Comparison of ENCODE assay signal across 8 mouse cellular contexts in genomic region chr8:106137218-106137905, GRCm38 (mm10). TPM values are rescaled to one million over a fixed set of nuclear protein-coding genes. Genes with fewer than 3 reads are reported as not detected.
DNase-seq lines count a peak whose midpoint lies in the region; ATAC-seq and TF ChIP-seq lines count a peak whose summit lies in the region.

No protein-coding gene starts in this region.

- peak overlapping the region; percentile 45 for H3K27ac ChIP-seq in ES-Bruce4 (ENCODE audit: insufficient read depth, low read length)
- no peak overlapping the region for H3K27ac ChIP-seq in hindbrain, embryonic 10.5 days
- H3K27ac ChIP-seq in lung, embryonic 14.5 days (ENCODE audit: low read depth) = peak overlapping the region; percentile 93

- 5% methylated on average over 22 of the region's 22 CpGs for WGBS in hindbrain, embryonic 10.5 days
- WGBS in lung, embryonic 14.5 days = 6% methylated on average over 22 of the region's 22 CpGs

- TF ChIP-seq CTCF in ES-Bruce4 (IDR thresholded peaks at IDR 0.05; ENCODE audit: low read depth, low read length) = no peak
- no peak for TF ChIP-seq CTCF in lung, embryonic 14.5 days (IDR thresholded peaks at IDR 0.05; ENCODE audit: low read depth)

- peak overlapping the region; percentile 93 for H3K9ac ChIP-seq in ES-Bruce4 (ENCODE audit: low read depth, poor library complexity, severe bottlenecking)
- peak overlapping the region; percentile 62 for H3K9ac ChIP-seq in lung, embryonic 14.5 days

- TF ChIP-seq EP300 in ES-Bruce4 (IDR thresholded peaks at IDR 0.05; ENCODE audit: insufficient read depth, low read depth, low read length) = no peak

- no peaks in the 10 kb centered on the region; the same call in 1 of the 2 replicates for H3K36me3 ChIP-seq in ES-Bruce4 (ENCODE audit: control insufficient read depth, insufficient read depth, low read length, poor library complexity, severe bottlenecking)
- H3K36me3 ChIP-seq in hindbrain, embryonic 10.5 days = peaks cover 11% of the 10 kb centered on the region
- H3K36me3 ChIP-seq in lung, embryonic 14.5 days (ENCODE audit: insufficient read depth) = peaks cover 13% of the 10 kb centered on the region

- H3K9me3 ChIP-seq in ES-Bruce4 (replicated peaks; ENCODE audit: control insufficient read depth, insufficient read depth, low read length, poor library complexity, severe bottlenecking) = peaks cover 3% of the 10 kb centered on the region; the same call in 1 of the 2 replicates
- H3K9me3 ChIP-seq in hindbrain, embryonic 10.5 days = no peaks in the 10 kb centered on the region
- no peaks in the 10 kb centered on the region for H3K9me3 ChIP-seq in lung, embryonic 14.5 days (ENCODE audit: low read depth, low read length)

- TF ChIP-seq POLR2A in ES-Bruce4 (IDR thresholded peaks at IDR 0.05; ENCODE audit: insufficient read depth, low read length) = no peak

- H3K27me3 ChIP-seq in ES-Bruce4 (ENCODE audit: control insufficient read depth, insufficient read depth, low read length, poor library complexity, severe bottlenecking) = peaks cover 3% of the 10 kb centered on the region; the same call in 1 of the 2 replicates
- H3K27me3 ChIP-seq in hindbrain, embryonic 10.5 days (ENCODE audit: insufficient read depth, poor library complexity, severe bottlenecking) = peaks cover 83% of the 10 kb centered on the region
- H3K27me3 ChIP-seq in lung, embryonic 14.5 days (ENCODE audit: insufficient read depth, low read length) = peaks cover 39% of the 10 kb centered on the region

- no peak for DNase-seq in frontal cortex, postnatal 36 days (ENCODE audit: low spot score in 2 of 2)
- peak; percentile 16 for DNase-seq in hindbrain, embryonic 10.5 days (ENCODE audit: low spot score)
- peak; percentile 17 for DNase-seq in lung, embryonic 14.5 days
- no peak for DNase-seq in left cerebral cortex, postnatal 36 days (ENCODE audit: low spot score in 2 of 2)
- no peak for DNase-seq in thymus, postnatal 10 days (ENCODE audit: low spot score in 2 of 2)

- intact Hi-C loops in left cerebral cortex, postnatal 36 days (cut with DNase I) = no loop called here

- peaks cover 7% of the 10 kb centered on the region for H3K4me1 ChIP-seq in ES-Bruce4 (ENCODE audit: control insufficient read depth, insufficient read depth, low read length)
- H3K4me1 ChIP-seq in hindbrain, embryonic 10.5 days (replicated peaks) = peaks cover 45% of the 10 kb centered on the region
- 0 out of 2 replicates have a peak, but pooled peaks cover 4% of the 10 kb centered on the region for H3K4me1 ChIP-seq in lung, embryonic 14.5 days (ENCODE audit: insufficient read depth)

- ATAC-seq in frontal cortex, adult (ENCODE audit: low TSS enrichment) = 0 out of 2 replicates have a peak, but pooled peaks have one; percentile 13
- no peak for ATAC-seq in lung, embryonic 14.5 days (ENCODE audit: insufficient read depth)
- ATAC-seq in megakaryocyte-erythroid progenitor cell, adult 5-6 weeks (replicated peaks; ENCODE audit: low FRiP score, low TSS enrichment, poor library complexity, severe bottlenecking) = no peak

- H3K4me2 ChIP-seq in lung, embryonic 14.5 days = peak overlapping the region; percentile 76

- peak overlapping the region; percentile 93 for H3K4me3 ChIP-seq in ES-Bruce4 (ENCODE audit: low read depth, low read length)
- H3K4me3 ChIP-seq in hindbrain, embryonic 10.5 days = peak overlapping the region; percentile 57
- H3K4me3 ChIP-seq in lung, embryonic 14.5 days (ENCODE audit: low read depth, low read length) = peak overlapping the region; percentile 55

RNA-seq across cellular contexts. Expression of gene Esrp2, which starts 0.6 kb away (rescaled TPM):
- polyA plus RNA-seq in ES-Bruce4 (2011; ENCODE audit: insufficient read depth, insufficient read length, low read depth, missing spikeins) = 10.8 and 13.2 TPM in 2 replicates
- 2.5 and 3.3 TPM in 2 replicates for polyA plus RNA-seq in hindbrain, embryonic 10.5 days (2016; fragmentation: Nextera tagmentation; extraction: Ambion mirVana)
- 29.6 and 31.1 TPM in 2 replicates for polyA plus RNA-seq in lung, embryonic 14.5 days (2014; fragmentation: Nextera tagmentation; extraction: Ambion mirVana)
- total RNA-seq in megakaryocyte-erythroid progenitor cell, adult 5-6 weeks (2014; fragmentation: Nextera tagmentation) = 0.68 and 1.4 TPM in 2 replicates
- total RNA-seq in megakaryocyte-erythroid progenitor cell, adult 5-6 weeks (2017) = not detected in 2 replicates
- total RNA-seq in left cerebral cortex, postnatal 36 days (2021) = under 1 TPM; 0.30 to 0.36 TPM

RNA-seq across cellular contexts. Expression of gene Pla2g15, which starts 12.8 kb away (rescaled TPM):
- 18.0 and 19.6 TPM in 2 replicates for polyA plus RNA-seq in ES-Bruce4 (2011; ENCODE audit: insufficient read depth, insufficient read length, low read depth, missing spikeins)
- polyA plus RNA-seq in hindbrain, embryonic 10.5 days (2016; fragmentation: Nextera tagmentation; extraction: Ambion mirVana) = 15.0 and 16.1 TPM in 2 replicates
- polyA plus RNA-seq in lung, embryonic 14.5 days (2014; fragmentation: Nextera tagmentation; extraction: Ambion mirVana) = 3.5 and 3.8 TPM in 2 replicates
- 2.7 and 3.2 TPM in 2 replicates for total RNA-seq in megakaryocyte-erythroid progenitor cell, adult 5-6 weeks (2014; fragmentation: Nextera tagmentation)
- 0.84 and 3.2 TPM in 2 replicates for total RNA-seq in megakaryocyte-erythroid progenitor cell, adult 5-6 weeks (2017)
- total RNA-seq in left cerebral cortex, postnatal 36 days (2021) = 10 to 100 TPM; 25.9 to 26.3 TPM

RNA-seq across cellular contexts. Expression of gene Slc7a6, which starts 31.3 kb away (rescaled TPM):
- polyA plus RNA-seq in ES-Bruce4 (2011; ENCODE audit: insufficient read depth, insufficient read length, low read depth, missing spikeins) = 75.7 and 82.1 TPM in 2 replicates
- polyA plus RNA-seq in hindbrain, embryonic 10.5 days (2016; fragmentation: Nextera tagmentation; extraction: Ambion mirVana) = 66.1 and 71.9 TPM in 2 replicates
- polyA plus RNA-seq in lung, embryonic 14.5 days (2014; fragmentation: Nextera tagmentation; extraction: Ambion mirVana) = 80.6 and 85.0 TPM in 2 replicates
- total RNA-seq in megakaryocyte-erythroid progenitor cell, adult 5-6 weeks (2014; fragmentation: Nextera tagmentation) = 2.6 and 4.2 TPM in 2 replicates
- 5.1 and 6.7 TPM in 2 replicates for total RNA-seq in megakaryocyte-erythroid progenitor cell, adult 5-6 weeks (2017)
- 10 to 100 TPM; 24.0 to 28.7 TPM for total RNA-seq in left cerebral cortex, postnatal 36 days (2021)

Comparison
In these comparisons a context has a peak if more than half of its experiments do, and no peak if none do; other contexts are left out.
1. DNase-seq: peak in hindbrain, embryonic 10.5 days (single experiment) and lung, embryonic 14.5 days (single experiment); none in frontal cortex, postnatal 36 days (0 of 2), left cerebral cortex, postnatal 36 days (0 of 2) and thymus, postnatal 10 days (0 of 2).
2. Peak in every context shown above with its lines, with median percentiles within 50 percentile points of each other: H3K4me3 ChIP-seq.